Mouse (Mus musculus) ovary, postnatal 14 days (tissue): ENCODE results near the gene Klc1.
"Not testable (repeated sequence)": the region's sequence is repeated elsewhere in the genome, so short reads cannot be mapped to it uniquely, and the experiment has no call there.

Source experiments
- DNase-seq: peaks from one replicate; pipeline ENCODE4 v3.0.0; 2022; ENCODE audit warnings: low spot score

The Klc1 gene

GRCm38 (mm10) chr12:111758381-111759175, at the start of gene Klc1:
TSS of gene Klc1 (plus strand) at chr12:111758849.
- peak; percentile 67 for DNase-seq

GRCm38 (mm10) chr12:111710091-111710490, 48.6 kb upstream of the Klc1 start:
- no peak for DNase-seq

- no peak for DNase-seq
Measured at GRCm38 (mm10) chr12:111712476-111712875, 46.2 kb upstream of the Klc1 start.

GRCm38 (mm10) chr12:111713004-111713651, 45.5 kb upstream of the Klc1 start, which contains the start of the genes Bag5 and Apopt1:
TSS of gene Bag5 (minus strand) at chr12:111713257.
TSS of gene Apopt1 (plus strand) at chr12:111713261.
- DNase-seq = peak; percentile 83

- DNase-seq = not testable (repeated sequence)
Measured at GRCm38 (mm10) chr12:111713880-111714279, 44.8 kb upstream of the Klc1 start.

DNA sequence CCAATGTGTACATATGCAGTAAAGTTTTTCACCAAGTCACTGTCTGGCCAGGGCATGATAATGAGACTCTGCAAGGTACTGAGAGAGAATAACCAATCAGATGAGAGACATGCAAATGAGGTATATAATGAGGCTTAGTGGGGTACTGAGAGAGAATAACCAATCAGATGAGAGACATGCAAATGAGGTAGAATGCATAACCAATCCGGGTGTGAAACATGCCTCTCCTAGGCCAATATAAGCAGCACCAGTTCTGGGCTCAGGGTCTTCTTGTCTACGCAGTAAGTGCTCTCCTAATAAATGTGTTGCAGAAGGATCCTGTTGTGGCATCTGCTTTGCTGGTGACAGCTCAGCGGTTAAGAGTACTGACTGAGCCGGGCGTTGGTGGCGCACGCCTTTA, 42.1 kb upstream of the Klc1 start:
- no peak for DNase-seq

DNA sequence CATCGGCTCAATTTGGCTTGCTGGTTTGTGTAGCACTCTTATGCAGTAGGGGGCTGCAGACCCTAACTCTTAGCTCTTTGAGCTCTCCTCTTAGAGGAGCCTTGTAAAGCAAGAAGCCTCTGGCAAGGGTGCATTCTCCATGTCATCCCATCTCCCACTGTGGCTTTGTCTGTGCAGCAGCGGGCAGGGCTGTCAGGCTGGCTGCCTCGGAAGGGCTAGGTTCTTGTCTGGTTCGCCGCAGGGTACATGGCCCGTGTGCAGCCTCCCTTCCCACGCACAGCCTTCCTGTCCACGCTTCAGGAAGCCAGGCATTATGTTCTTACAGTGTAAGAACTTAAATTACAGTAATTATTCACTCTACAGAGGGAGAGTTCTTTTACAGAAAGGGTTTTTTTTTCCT, 40.0 kb upstream of the Klc1 start:
- DNase-seq = no peak

GRCm38 (mm10) chr12:111720222-111720621, 38.4 kb upstream of the Klc1 start:
- no peak for DNase-seq

GRCm38 (mm10) chr12:111722654-111723053, 36.0 kb upstream of the Klc1 start:
- no peak for DNase-seq

DNA sequence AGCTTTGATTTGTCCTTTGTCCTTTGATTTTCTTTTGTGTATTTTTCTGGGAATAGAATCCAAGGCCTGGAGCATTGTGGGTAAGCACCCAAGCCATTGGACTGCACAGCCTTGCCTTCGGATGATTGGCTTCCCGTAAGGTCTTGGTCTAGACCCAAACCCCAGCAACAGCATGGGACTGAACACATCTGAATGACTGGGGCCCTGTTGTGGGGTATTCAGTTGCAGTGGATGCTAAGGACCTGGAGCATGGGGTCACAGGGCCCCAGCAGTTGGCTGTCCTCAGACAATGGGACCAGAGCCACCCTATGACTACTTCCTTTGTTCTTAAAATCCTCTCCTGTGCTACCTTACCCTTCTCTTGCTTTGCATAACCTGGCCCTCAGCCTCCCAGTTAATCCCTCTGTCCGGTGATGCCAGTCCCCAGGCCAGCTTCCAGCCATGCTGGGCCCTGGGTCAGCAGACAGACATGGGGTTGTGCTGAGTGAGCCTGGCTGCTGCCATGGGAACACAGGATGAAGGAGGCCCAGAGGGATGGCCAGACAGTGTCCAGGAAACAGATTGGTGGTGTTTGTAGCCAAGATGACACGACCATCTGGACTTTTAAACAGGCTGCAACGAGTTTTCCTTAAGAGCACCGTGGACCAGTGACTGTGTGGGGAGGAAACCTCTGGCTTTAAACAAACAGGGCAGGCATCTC, 33.9 kb upstream of the Klc1 start:
- no peak for DNase-seq

DNA sequence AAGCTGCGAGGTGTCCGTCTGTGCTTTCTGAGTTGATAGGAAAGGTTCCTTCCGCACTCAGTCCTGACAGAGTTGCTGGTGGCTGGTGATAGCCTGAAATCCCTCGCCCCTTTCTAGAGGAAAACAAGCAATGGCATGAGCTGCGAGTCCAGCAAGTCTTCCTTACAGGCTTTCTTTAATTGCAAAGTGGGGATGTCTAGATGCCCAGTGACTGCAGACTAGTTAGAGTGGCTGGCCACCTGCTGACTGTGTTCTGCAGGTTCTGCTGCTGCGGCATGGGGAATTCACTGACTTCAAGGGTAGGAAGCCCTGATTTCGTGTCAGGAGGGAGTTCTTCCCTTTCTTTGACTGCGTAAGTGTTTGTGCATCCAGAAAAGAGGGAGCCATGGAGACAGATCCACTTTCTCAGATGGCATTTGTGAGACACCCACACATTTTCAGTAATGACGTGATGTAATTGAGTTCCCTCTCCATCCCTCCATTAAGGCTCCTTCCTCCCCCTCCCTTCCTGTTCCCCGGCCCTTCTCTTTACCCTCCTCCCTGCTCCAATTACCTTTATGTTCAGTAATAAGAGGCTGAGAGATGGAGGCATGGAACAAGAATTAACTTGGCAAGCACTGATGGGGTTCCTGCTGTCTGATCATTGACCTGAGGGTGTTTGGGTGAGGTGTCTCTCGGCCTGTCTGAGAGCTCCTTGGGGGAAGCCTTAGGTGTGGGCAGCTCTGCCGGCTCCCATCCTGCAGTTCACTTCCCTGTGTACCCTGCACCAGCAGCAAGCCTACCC, 33.1 kb upstream of the Klc1 start:
- no peak for DNase-seq

- DNase-seq = no peak
Measured at GRCm38 (mm10) chr12:111726122-111726463, 32.6 kb upstream of the Klc1 start.

- no peak for DNase-seq
Measured at GRCm38 (mm10) chr12:111727956-111728355, 30.7 kb upstream of the Klc1 start.

DNA sequence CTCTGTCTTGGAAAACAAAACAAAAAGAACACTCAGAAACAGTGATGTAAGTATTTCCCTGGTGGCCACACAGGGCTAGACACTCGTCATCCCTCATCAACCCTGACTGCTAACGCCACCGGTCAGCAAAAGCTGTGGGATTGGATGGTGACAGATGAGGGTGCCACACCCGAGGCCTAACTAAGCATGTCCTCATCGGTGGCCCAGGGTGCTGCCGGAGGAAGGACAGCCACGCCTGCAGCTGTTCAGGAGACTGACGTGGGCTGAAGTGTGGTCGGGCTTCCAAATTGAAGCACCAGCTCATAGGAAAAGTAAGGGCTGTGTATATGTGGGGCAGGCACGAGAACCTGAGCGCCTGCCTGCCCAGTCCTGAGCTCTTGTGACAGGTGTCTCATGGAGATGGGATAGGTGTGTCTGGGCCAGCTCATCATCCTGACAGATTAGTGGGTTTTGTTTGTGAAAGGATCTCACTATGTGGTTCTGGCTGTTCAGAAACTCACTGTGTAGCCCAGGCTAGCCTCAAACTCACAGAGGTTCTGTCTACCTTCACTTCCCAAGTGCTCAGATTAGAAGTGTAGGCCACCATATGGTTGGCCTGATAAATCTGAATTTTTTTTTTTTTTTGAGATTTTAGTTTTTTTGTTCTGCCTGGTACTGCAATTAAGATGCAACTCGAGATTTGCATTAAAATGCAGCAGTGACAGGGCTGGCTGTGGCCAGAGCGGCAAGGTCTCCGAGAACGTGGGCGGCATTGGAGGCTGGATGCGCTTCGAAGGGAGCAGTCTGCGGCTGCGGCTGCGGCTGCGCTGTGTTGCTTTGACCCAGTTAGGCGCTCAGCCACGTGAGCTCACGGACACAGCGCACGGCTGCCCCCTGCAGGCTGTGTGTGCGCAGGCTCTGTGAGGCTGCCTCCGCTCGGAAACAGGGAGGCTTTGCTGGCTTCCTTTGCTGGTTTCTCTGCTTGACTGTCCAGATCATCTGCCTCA, 26.5 kb upstream of the Klc1 start:
- peak; percentile 82 for DNase-seq

DNA sequence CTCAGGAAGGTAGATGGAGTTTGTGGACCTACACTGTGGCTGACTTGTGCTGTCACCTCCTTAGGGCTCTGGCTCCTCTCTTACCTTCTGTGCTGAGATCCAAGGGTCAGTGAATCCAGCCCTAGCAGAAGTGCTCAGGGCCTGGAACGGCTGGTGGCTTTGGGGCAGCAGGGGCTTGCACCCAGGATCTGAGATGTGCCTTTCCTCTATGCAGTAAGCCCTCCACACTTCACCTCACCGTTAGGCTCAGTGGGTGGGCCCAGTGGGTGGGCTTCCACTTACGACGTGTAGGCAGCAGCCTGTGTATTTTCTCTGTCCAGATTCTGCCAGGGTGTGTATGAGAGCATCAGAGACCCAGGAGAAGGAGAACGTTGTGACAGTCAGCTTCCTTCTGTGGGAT, 25.7 kb upstream of the Klc1 start:
- no peak for DNase-seq

GRCm38 (mm10) chr12:111734912-111735311, 23.7 kb upstream of the Klc1 start:
- DNase-seq = no peak

DNA sequence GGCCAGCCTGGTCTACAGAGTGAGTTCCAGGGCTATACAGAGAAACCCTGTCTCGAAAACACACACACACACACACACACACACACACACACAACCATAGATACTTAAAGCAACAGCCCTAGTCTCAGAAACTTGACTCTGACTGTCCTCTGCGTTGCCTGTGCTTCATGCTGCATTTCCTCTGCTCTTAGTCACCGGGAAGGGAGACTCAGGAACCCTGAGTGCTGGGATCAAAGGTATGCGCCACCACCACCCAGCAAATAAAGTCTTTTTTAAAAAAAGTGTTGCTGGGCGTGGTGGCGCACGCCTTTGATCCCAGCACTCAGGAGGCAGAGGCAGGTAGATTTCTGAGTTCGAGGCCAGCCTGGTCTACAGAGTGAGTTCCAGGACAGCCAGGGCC, 22.0 kb upstream of the Klc1 start:
- not testable (repeated sequence) for DNase-seq

GRCm38 (mm10) chr12:111737370-111737769, 21.3 kb upstream of the Klc1 start:
- no peak for DNase-seq

GRCm38 (mm10) chr12:111738754-111739153, 19.9 kb upstream of the Klc1 start:
- DNase-seq = peak; percentile 39

DNA sequence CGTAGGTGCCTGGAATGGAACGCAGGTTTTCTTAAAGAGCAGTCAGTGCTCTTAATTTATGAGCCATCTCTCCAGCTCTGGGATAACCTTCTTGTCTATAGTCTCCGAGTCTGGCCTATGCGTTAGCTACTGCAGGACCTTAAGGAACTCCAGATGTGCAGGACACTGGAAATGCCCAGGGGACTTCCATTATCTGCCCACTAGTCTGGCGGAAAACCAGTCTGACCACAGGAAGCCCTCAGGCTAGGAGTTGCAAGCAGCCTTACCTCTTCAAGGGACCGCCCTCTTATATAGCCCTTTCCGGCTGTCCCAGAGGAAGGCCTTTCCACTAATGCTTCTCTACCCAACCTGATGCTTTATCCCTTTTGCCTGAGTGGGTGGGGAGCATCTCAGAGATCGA, 17.3 kb upstream of the Klc1 start:
- DNase-seq = no peak

GRCm38 (mm10) chr12:111743419-111743818, 15.2 kb upstream of the Klc1 start:
- DNase-seq = no peak
